Mouse (Mus musculus) lung, embryonic 15.5 days (tissue): Measurements from ENCODE around the gene Ctnnbl1. TPM values are rescaled to one million over a fixed set of nuclear protein-coding genes. Genes with fewer than 3 reads are reported as not detected.
A peak's percentile ranks its signal among the peaks of the same experiment; 100 is the strongest.

Experiments
- ATAC-seq: fragments of 200-750 bp; cut with Nextera tagmentation; 2 replicates; pipeline ENCODE4 v1.8.0; 2017; ENCODE audit warnings: moderate number of reproducible peaks, borderline replicate concordance; ENCODE audit not compliant: low FRiP score, low TSS enrichment; ENCODE audit errors: extremely low read depth
- H3K27ac ChIP-seq: fragments of 300-500 bp; sonication (generic); 2 replicates; pipeline ENCODE4 v1.5.1; 2015; ENCODE audit warnings: moderate library complexity, mild to moderate bottlenecking, inconsistent platforms
- H3K27me3 ChIP-seq: fragments of 300-500 bp; sonication (generic); 2 replicates; pipeline ENCODE4 v1.6.1; 2015; ENCODE audit warnings: inconsistent platforms
- H3K36me3 ChIP-seq: fragments of 300-500 bp; sonication (generic); 2 replicates; pipeline ENCODE4 v1.6.1; 2015; ENCODE audit warnings: inconsistent platforms
- H3K4me1 ChIP-seq: fragments of 300-500 bp; sonication (generic); 2 replicates; pipeline ENCODE4 v1.6.1; 2015; ENCODE audit warnings: inconsistent platforms
- H3K4me2 ChIP-seq: fragments of 300-500 bp; sonication (generic); 2 replicates; pipeline ENCODE4 v1.6.1; 2015; ENCODE audit warnings: inconsistent platforms, mild to moderate bottlenecking, moderate library complexity
- H3K4me3 ChIP-seq: fragments of 300-500 bp; sonication (generic); 2 replicates; pipeline ENCODE4 v1.5.1; 2015; ENCODE audit warnings: mild to moderate bottlenecking, inconsistent platforms
- H3K9ac ChIP-seq: fragments of 300-500 bp; sonication (generic); 2 replicates; pipeline ENCODE4 v1.6.1; 2015; ENCODE audit warnings: inconsistent platforms
- H3K9me3 ChIP-seq: fragments of 300-500 bp; sonication (generic); 2 replicates; pipeline ENCODE4 v1.6.1; 2016; ENCODE audit warnings: inconsistent platforms
- WGBS: fragments of 180-500 bp; shearing (Covaris S2); methylation state at CpG from one replicate; pipeline ENCODE4 v1.1.7; 2015; 5-methylcytosine and 5-hydroxymethylcytosine counted together
- polyA plus RNA-seq: library from polyadenylated mRNA; unstranded; fragments of >200 nt; fragmentation: Nextera tagmentation; extraction: Ambion mirVana; gene quantifications from 2 replicates; pipeline ENCODE4 v1.2.1, GENCODE M21; 2015

Ctnnbl1 gene
- polyA plus RNA-seq, 1 experiment from 2014 or later = 59.9 TPM

- 81% methylated on average over 10 of the region's 10 CpGs for WGBS
- Histone ChIP-seq H3K4me2 (no peak overlapping the region), H3K9ac (no peak overlapping the region), H3K9me3 (no peaks in the 10 kb centered on the region), H3K27me3 (no peaks in the 10 kb centered on the region), H3K36me3 (no peaks in the 10 kb centered on the region), H3K27ac (no peak overlapping the region), H3K4me1 (no peaks in the 10 kb centered on the region), H3K4me3 (no peak overlapping the region)
- ATAC-seq = no peak
Observed at GRCm38 (mm10) chr2:157862306-157862705, 125.1 kb downstream of the Ctnnbl1 start.

- WGBS = 66% methylated on average over 3 of the region's 3 CpGs
- 0 out of 2 replicates have a peak, but pooled peaks have one; percentile 42 for ATAC-seq
- Histone ChIP-seq H3K4me1 (no peaks in the 10 kb centered on the region), H3K27ac (no peak overlapping the region), H3K9ac (no peak overlapping the region), H3K27me3 (no peaks in the 10 kb centered on the region), H3K9me3 (no peaks in the 10 kb centered on the region), H3K4me2 (no peak overlapping the region), H3K4me3 (no peak overlapping the region), H3K36me3 (no peaks in the 10 kb centered on the region)
Observed at GRCm38 (mm10) chr2:157867126-157867525, 129.9 kb downstream of the Ctnnbl1 start.

- ATAC-seq = no peak
- Histone ChIP-seq H3K27me3 (no peaks in the 10 kb centered on the region), H3K9me3 (no peaks in the 10 kb centered on the region), H3K4me3 (no peak overlapping the region), H3K27ac (no peak overlapping the region), H3K4me2 (no peak overlapping the region), H3K4me1 (no peaks in the 10 kb centered on the region), H3K36me3 (no peaks in the 10 kb centered on the region), H3K9ac (no peak overlapping the region)
- 76% methylated on average over 6 of the region's 6 CpGs for WGBS
Observed at GRCm38 (mm10) chr2:157870247-157870646, 133.0 kb downstream of the Ctnnbl1 start.

GRCm38 (mm10) chr2:157873223-157873622, 136.0 kb downstream of the Ctnnbl1 start:
- ATAC-seq = no peak
- 55% methylated on average over 6 of the region's 6 CpGs for WGBS

GRCm38 (mm10) chr2:157873691-157874090, 136.5 kb downstream of the Ctnnbl1 start:
- WGBS = 57% methylated on average over 1 of the region's 1 CpGs

More at GRCm38 (mm10) chr2:157873223-157873622, 136.0 kb downstream of the Ctnnbl1 start:
- H3K9ac ChIP-seq = no peak overlapping the region
- H3K27me3 ChIP-seq = no peaks in the 10 kb centered on the region
- H3K4me3 ChIP-seq = no peak overlapping the region
- no peaks in the 10 kb centered on the region for H3K9me3 ChIP-seq
- no peak overlapping the region for H3K4me2 ChIP-seq
- H3K36me3 ChIP-seq = no peaks in the 10 kb centered on the region
- no peaks in the 10 kb centered on the region for H3K4me1 ChIP-seq
- H3K27ac ChIP-seq = no peak overlapping the region

GRCm38 (mm10) chr2:157875111-157875510, 137.9 kb downstream of the Ctnnbl1 start:
- no peaks in the 10 kb centered on the region for H3K4me1 ChIP-seq
- WGBS = 80% methylated on average over 8 of the region's 8 CpGs
- no peaks in the 10 kb centered on the region for H3K36me3 ChIP-seq
- no peaks in the 10 kb centered on the region for H3K9me3 ChIP-seq
- ATAC-seq = no peak
- no peak overlapping the region for H3K4me2 ChIP-seq
- no peak overlapping the region for H3K4me3 ChIP-seq
- no peak overlapping the region for H3K9ac ChIP-seq
- no peak overlapping the region for H3K27ac ChIP-seq
- H3K27me3 ChIP-seq = no peaks in the 10 kb centered on the region

More at GRCm38 (mm10) chr2:157873691-157874090, 136.5 kb downstream of the Ctnnbl1 start:
- no peaks in the 10 kb centered on the region for H3K9me3 ChIP-seq
- H3K4me3 ChIP-seq = no peak overlapping the region
- no peaks in the 10 kb centered on the region for H3K36me3 ChIP-seq
- no peak for ATAC-seq
- no peak overlapping the region for H3K4me2 ChIP-seq
- no peak overlapping the region for H3K9ac ChIP-seq
- no peaks in the 10 kb centered on the region for H3K27me3 ChIP-seq
- no peak overlapping the region for H3K27ac ChIP-seq
- no peaks in the 10 kb centered on the region for H3K4me1 ChIP-seq

- H3K4me3 ChIP-seq = no peak overlapping the region
- H3K4me2 ChIP-seq = no peak overlapping the region
- no peaks in the 10 kb centered on the region for H3K4me1 ChIP-seq
- no peaks in the 10 kb centered on the region for H3K36me3 ChIP-seq
- WGBS = 79% methylated on average over 3 of the region's 3 CpGs
- no peak overlapping the region for H3K27ac ChIP-seq
- H3K9ac ChIP-seq = no peak overlapping the region
- no peaks in the 10 kb centered on the region for H3K9me3 ChIP-seq
- ATAC-seq = no peak
- H3K27me3 ChIP-seq = no peaks in the 10 kb centered on the region
Observed at GRCm38 (mm10) chr2:157877394-157877793, 140.2 kb downstream of the Ctnnbl1 start.

GRCm38 (mm10) chr2:157877967-157878366, 140.8 kb downstream of the Ctnnbl1 start:
- H3K4me1 ChIP-seq = no peaks in the 10 kb centered on the region
- H3K27ac ChIP-seq = no peak overlapping the region
- H3K4me2 ChIP-seq = no peak overlapping the region
- WGBS = 30% methylated on average over 5 of the region's 5 CpGs
- H3K4me3 ChIP-seq = no peak overlapping the region
- no peaks in the 10 kb centered on the region for H3K36me3 ChIP-seq
- no peaks in the 10 kb centered on the region for H3K9me3 ChIP-seq
- ATAC-seq = no peak
- no peak overlapping the region for H3K9ac ChIP-seq
- no peaks in the 10 kb centered on the region for H3K27me3 ChIP-seq

- Histone ChIP-seq H3K9ac (no peak overlapping the region), H3K9me3 (no peaks in the 10 kb centered on the region), H3K4me3 (no peak overlapping the region), H3K27me3 (no peaks in the 10 kb centered on the region), H3K27ac (no peak overlapping the region), H3K4me2 (no peak overlapping the region), H3K4me1 (no peaks in the 10 kb centered on the region), H3K36me3 (peaks cover 4% of the 10 kb centered on the region; the same call in 1 of the 2 replicates)
- WGBS = 24% methylated on average over 11 of the region's 11 CpGs
- ATAC-seq = no peak
Observed at GRCm38 (mm10) chr2:157881939-157882338, 144.7 kb downstream of the Ctnnbl1 start.

- Histone ChIP-seq H3K36me3 (peaks cover 4% of the 10 kb centered on the region; the same call in 1 of the 2 replicates), H3K4me1 (no peaks in the 10 kb centered on the region), H3K9ac (no peak overlapping the region), H3K9me3 (no peaks in the 10 kb centered on the region), H3K27ac (no peak overlapping the region), H3K4me2 (no peak overlapping the region), H3K27me3 (no peaks in the 10 kb centered on the region), H3K4me3 (no peak overlapping the region)
- ATAC-seq = no peak
- WGBS = 42% methylated on average over 10 of the region's 10 CpGs
Observed at GRCm38 (mm10) chr2:157887275-157888025, 150.2 kb downstream of the Ctnnbl1 start.

- Histone ChIP-seq H3K4me1 (no peaks in the 10 kb centered on the region), H3K27ac (no peak overlapping the region), H3K27me3 (no peaks in the 10 kb centered on the region), H3K4me2 (no peak overlapping the region), H3K4me3 (no peak overlapping the region), H3K9ac (no peak overlapping the region), H3K9me3 (no peaks in the 10 kb centered on the region), H3K36me3 (no peaks in the 10 kb centered on the region)
- no peak for ATAC-seq
- WGBS = 59% methylated on average over 6 of the region's 6 CpGs
Observed at GRCm38 (mm10) chr2:157891166-157891565, 154.0 kb downstream of the Ctnnbl1 start.

- Histone ChIP-seq H3K4me1 (no peaks in the 10 kb centered on the region), H3K4me2 (no peak overlapping the region), H3K4me3 (no peak overlapping the region), H3K27ac (no peak overlapping the region), H3K36me3 (no peaks in the 10 kb centered on the region), H3K9me3 (no peaks in the 10 kb centered on the region), H3K9ac (no peak overlapping the region), H3K27me3 (peaks cover 5% of the 10 kb centered on the region; the same call in 1 of the 2 replicates)
- 54% methylated on average over 4 of the region's 4 CpGs for WGBS
- ATAC-seq = 0 out of 2 replicates have a peak, but pooled peaks have one; percentile 27
Observed at GRCm38 (mm10) chr2:157897131-157897530, 159.9 kb downstream of the Ctnnbl1 start.
